Mouse (Mus musculus) heart, postnatal 36 days (tissue): ENCODE measurements around the gene Ndufs7. TPM values are rescaled to one million over a fixed set of nuclear protein-coding genes. Genes with fewer than 3 reads are reported as not detected.
"Not testable (repeated sequence)": the region's sequence is repeated elsewhere in the genome, so short reads cannot be mapped to it uniquely, and the experiment has no call there.

Source experiments
- DNase-seq, 2 experiments: peaks; one replicate each; pipeline ENCODE4 v3.0.0; 2021 to 2022
- intact Hi-C: fragments of 180-260 bp; cut with DNase I; formaldehyde crosslinking; loops from one replicate; pipeline ENCODE4 v1.15.1; 2025
- total RNA-seq, 2 experiments: library from RNA; stranded (reverse); gene quantifications; 2 replicates each; pipeline ENCODE4 v1.2.3; 2021

Gene Ndufs7
- 100 to 1,000 TPM; 962 to 997 TPM for total RNA-seq

DNA sequence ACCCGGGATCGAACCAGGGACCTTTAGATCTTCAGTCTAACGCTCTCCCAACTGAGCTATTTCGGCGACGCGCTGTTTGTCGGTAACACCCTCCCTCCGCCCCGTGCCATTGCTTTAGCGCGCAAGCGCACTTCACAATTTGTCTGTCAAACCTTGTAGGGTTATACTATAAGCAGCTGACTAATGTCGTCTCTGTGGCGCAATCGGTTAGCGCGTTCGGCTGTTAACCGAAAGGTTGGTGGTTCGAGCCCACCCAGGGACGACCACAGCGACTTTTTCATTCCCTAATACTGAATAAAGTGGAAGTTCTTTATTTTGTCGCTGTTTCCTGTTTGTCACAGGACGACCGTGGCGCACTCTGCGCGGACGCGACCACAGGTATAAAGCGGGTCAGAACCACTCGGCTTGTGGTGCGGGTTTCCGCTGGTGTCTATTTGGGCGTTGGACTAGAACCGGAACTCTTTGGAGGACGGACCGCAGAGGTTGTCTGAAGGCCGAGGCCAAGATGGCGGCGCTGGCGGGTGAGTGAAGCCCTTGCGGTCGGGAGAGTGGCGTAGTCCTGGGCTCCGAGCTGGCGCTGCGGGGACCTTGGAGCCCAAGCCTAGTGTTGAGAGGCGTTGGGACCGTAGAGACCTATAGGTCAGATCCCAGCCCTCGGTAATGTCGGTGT, at the start of gene Ndufs7:
Ndufs7 (plus strand) TSS at position 151 of the 670 bp plus-strand sequence.
- peak; percentile 94 to 99 for DNase-seq
- intact Hi-C loops = no loop called here

DNA sequence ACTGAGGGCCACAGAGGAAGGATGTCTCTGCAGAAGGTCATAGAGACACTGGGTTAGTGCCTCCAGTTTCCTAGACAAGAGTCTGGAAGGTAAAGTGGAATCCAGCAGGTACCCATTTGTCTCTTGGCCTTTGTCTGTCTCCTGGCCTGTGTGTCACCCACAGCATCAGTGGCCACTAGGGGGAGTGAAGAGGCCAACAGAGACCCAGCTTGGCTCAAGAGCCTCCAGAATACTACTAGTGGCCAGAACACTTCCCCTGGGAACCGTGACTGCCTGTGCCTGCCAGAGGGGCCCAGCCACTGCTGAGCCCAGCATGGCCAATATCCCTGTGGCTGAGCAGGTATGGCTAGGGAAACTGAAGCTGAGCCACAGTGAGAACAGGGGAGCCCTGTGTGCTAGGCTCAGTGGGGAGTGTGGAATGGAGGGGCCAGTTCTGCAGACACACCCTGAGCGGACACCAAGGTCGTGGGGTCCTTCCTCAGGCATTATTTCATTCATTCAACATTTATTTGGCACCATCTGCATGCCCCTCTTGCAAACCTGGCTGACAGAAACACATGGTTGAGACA, 49.4 kb upstream of the Ndufs7 start:
- intact Hi-C loops = loop anchor here (1.0 to 2.0 kb wide), 2 partner anchors 27 to 46 kb away; partner anchors contain the start of gene Mum1
- peak; percentile 76 to 80 for DNase-seq

DNA sequence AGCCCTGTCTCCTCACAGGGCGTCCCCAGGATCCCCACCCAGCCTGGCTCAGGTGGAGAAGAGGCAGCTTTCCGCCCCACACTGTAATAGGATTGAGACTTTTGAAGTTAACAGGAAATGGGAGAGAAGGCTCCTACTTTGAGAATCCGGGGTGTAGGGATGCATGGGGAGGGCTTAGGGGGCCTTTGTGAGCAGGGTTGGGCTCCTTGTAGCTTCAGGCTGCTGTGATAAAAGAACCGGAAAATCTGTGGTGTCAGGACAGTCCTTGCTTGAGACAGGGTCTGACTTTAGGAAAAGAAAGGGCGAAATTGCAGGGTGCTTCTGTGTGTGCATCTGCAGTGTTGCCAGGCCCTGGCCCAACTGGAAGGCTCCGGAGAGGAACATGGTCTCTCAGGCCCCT, 48.4 kb upstream of the Ndufs7 start:
- DNase-seq = no peak
- intact Hi-C loops = no loop called here

DNA sequence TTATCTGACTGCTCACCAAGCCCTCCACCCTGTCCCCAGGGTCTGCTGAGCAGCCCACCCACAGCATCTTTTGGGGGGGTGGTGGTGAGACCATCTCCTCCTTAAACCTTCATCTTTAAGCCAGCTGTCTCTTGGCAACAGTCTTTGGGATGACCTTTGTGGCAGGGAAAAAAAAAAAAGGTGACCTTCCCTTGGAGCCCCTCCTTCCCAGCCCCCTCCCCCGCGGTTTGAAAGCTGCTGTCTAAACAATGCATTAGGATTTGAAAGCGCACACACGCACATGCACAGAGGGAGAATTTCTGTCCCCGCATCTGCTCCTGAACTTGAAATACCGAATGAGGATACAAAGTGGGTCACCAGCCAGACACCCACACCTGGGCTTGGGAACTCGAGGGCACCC, 44.9 kb upstream of the Ndufs7 start:
- intact Hi-C loops = no loop called here
- DNase-seq = no peak

DNA sequence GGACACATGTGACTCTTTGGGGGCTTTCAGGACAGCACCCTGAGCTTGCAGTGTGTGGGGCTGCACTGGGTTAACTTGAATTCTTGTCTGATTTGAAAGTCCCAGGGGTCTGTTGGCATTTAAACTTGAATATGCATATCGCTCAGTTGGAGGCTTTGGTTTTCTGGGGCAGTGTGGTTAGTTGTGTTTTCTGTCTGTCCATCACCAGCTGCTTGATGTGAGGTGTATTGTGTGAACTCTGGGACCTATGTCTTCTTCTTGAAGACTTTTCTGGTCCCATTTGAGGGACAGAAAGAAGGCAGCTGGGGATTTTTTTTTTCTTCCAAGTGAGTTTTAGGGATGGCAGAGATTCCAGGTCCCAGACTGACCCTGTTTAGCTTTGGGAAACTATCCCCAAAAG, 41.7 kb upstream of the Ndufs7 start:
- intact Hi-C loops = no loop called here
- DNase-seq = no peak

DNA sequence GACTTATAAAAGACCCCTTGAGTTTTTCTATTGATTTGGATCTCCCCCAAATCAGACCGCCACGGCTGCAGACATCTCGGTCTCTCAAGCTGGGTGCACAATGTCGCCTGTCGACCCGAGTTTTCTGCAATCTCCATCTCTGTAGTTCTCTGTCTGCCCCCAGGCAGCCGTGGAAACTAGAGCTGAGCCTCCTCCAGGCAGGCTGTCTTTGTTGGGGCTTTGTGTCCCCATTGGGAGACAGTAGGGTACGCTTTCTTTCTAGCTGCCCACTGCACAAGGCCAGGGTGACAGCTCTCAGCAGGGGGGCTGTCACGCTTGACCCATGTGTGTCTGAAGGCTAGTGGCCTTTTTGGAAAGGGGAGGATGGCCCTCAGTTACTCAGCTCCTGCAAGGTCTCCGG, 41.2 kb upstream of the Ndufs7 start:
- DNase-seq = no peak
- intact Hi-C loops = no loop called here

DNA sequence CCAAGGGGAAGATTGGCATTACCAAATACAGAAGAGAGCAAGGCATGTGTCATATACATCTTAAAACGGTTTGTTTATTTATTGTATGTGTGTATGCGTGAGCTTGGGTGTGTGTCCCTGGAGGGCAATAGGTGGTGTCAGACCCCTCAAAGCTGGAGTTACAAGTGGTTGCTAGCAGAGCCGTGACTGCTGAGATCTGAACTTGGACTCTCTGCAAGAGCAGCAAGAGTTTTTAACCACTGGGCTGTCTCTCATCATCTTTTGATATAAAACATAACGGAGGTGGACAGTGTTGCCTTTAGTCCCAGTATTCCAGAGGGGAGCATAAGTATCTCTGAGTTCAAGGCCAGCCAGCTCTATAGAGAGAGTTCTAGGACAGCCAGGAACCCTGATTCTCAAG, 40.7 kb upstream of the Ndufs7 start:
- DNase-seq = no peak
- intact Hi-C loops = no loop called here

DNA sequence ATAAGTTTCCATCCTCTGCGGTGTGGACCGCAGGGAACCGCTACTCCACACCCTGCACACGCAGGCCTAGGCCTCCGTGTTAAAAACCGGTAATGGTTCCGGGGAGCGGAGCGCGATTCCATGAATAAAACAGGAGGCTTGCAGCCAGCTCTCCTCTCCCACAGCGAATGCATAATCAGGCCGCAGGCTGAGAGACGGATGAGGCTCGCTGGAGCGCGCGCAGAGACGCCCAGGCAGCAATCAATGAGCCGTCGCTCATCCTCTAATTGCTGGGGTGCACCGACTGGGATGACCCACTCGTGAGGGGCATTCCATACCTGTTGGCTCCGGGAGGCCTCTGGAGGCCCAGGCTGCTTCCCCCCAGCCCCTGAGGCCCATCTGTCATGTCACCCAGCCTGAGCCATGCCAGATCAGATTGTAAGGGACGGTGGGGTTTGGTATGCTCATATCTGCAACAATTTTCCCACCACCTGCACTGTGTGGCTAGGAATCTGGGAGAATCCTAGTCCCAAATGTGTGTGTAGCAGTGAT, 40.0 kb upstream of the Ndufs7 start:
- intact Hi-C loops = no loop called here
- no peak for DNase-seq

DNA sequence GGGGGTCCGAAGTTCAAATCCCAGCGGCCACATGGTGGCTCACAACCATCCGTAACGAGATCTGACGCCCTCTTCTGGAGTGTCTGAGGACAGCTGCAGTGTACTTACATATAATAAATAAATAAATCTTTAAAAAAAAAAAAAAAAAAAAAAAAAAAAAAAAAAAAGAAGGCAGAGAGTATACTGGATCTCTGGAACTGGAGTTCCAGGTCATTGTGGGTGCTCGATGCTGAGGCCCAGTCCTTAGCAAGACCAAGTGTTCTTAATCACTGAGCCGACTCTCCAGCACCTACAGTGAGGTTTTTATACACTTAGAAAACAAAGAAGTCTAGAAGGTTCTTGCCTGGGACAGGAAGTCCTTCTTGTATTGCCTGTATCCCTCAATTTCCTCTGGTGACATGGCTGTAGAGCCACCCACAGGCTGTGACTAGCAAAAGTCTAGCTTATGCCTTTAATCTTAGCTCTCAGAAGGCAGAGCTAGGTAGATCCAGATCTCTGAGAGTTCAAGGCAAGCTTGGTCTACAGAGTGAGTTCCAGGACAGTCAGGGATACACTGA, 37.3 kb upstream of the Ndufs7 start:
- intact Hi-C loops, DNase-seq: not testable (repeated sequence)

DNA sequence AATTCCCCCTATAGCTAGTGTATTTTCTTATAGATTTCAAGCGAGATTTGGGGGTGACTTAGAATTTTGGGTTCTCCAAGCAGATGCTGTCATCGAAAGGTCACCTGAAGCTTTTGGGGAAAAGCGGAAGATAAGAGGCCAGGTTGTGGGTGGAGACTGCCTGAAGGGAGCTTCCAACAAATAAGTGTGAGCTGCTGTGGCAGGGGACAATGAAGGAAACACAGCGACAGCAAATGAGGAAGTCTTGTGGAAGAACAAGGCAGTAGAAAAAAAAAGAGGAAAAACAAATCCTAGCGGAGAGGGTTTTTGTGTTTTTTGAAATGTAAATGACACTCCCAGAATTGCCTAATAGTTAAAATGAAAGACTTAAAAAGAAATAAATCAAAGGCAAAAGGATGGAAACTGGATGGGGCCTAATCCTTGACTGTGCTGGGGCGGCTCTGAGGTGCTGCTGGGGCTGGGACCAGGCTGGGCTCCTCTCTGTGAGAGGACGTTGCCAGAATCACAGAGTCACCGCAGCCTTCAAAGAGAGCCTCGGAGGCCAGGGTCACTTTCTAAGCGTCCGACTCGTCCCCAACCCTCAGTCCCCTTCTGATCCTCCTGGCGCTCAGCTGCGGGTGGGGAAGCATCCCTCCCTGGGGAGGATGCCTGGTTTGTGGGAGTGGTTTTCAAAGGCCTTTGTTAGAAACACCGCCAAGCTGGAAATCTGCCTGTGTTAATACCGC, 33.7 kb upstream of the Ndufs7 start:
- intact Hi-C loops = no loop called here
- DNase-seq = no peak

DNA sequence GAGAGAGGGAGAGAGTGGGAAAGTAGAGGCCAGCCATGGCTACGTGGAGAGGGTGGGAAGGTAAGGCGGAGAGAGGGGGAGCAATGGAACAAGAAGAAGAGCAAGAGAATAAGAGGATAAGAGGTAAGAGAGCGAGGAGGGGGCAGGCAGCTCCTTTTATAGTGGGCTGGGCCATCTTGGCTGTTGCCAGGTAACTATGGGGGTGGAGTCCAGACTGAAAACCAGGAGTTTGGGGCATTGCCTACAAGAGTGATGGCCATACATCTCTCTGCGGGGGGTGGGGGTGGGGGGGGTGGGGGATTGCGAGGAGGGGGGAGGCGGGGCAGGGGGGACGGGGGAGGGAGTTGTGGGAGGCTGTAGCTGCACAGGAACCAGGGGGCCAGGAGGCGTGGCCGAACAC, 28.2 kb upstream of the Ndufs7 start:
- intact Hi-C loops = no loop called here
- DNase-seq = no peak

DNA sequence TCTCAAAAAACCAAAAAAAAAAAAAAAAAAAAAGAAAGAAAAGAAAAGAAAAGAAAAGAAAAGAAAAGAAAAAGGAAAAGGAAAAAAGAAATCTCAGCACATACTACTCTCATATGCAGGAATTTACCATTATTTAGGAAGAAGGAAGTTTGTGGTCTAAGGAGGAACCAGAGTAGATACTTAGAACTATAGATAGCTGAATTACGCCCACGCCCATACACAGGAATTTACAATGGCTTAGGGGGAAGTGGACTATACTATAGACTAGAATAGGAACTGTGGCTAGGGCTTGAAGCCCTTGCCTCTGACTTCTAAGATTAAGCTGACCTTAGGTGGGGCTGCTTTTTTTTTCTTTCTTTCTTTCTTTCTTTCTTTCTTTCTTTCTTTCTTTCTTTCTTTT, 25.8 kb upstream of the Ndufs7 start:
- DNase-seq, intact Hi-C loops: not testable (repeated sequence)

DNA sequence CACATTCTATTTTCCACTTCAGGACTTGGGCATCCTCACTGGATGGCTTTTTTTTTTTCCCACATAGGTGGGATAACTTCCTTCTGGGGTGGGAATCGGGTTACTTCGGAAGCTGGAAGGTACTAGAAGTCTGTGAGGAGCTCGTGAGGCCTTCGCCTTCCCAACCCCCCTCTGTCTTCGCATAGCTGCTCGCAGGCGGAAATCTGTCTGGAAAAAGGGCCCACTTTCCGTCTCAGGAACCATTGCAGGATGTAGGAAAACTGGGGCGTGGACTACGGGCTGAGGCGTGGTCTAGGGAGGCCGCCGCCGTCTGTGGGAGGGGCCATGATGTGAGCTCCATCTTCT, 22.9 kb upstream of the Ndufs7 start:
- intact Hi-C loops = loop anchor here (2.0 kb wide), 1 partner anchor 27 kb away; no protein-coding TSS in a partner anchor
- DNase-seq = no peak

DNA sequence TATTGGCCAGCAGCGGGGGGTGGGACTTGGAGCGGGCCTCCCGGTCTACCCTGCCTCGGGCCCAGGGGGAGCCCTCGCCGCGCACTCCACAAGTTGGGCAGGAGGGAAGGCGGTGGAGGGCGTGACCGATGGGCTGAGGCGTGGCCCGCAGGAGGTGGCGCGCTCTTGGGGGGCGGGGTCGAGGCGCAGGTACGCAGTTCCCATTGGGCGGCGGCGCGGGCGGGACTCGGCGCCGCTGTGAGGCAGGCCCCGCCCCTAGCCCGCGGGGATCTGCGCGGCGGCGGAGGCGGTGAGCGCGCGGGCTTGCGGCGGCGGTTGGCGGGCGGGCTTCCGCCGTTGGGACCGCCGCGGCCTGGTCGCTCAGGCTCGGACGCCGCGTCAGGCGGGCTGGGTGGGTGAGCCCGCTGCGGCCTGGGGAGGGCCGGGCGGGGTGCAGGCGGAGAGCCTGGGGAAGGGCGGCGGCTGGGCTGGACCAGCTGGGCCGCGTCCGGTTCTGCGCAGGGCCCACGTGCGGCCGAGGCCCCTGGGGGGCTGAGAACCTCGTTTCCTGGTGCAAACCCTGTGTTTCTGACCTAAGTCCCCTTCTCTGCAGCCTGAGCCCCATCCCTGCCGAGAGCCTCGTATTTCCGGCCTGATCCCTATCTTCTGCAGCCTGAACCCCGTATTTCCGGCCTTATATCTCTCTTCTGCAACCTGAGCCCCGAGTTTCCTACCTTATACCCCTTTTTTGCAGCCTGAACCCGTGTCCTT, 22.3 kb upstream of the Ndufs7 start, which contains the start of gene Mum1:
Mum1 (plus strand) TSS at position 19 of the 750 bp plus-strand sequence.
- intact Hi-C loops = loop anchor here (2.0 kb wide), 1 partner anchor 28 kb away; no protein-coding TSS in a partner anchor
- DNase-seq = peak; percentile 98

DNA sequence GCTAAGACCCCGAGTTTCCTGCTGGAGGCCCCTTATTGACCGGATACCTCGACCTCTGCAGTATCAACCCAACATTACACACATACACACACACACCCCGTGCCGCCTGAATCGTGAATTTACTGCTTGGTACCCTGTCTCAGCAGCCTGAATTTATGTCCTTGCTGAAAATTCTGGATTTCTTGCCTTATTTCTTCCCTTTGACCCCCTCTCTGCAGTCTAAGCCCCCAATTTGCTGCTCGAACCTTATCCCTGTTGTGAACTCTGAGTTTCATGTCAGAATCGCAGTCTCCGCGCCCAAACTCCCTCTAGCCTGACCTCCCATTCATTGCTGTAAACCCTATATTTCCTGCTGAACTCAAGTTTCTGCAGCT, 21.8 kb upstream of the Ndufs7 start:
- DNase-seq = no peak
- intact Hi-C loops = loop anchor here (2.0 kb wide), 1 partner anchor 28 kb away; no protein-coding TSS in a partner anchor

DNA sequence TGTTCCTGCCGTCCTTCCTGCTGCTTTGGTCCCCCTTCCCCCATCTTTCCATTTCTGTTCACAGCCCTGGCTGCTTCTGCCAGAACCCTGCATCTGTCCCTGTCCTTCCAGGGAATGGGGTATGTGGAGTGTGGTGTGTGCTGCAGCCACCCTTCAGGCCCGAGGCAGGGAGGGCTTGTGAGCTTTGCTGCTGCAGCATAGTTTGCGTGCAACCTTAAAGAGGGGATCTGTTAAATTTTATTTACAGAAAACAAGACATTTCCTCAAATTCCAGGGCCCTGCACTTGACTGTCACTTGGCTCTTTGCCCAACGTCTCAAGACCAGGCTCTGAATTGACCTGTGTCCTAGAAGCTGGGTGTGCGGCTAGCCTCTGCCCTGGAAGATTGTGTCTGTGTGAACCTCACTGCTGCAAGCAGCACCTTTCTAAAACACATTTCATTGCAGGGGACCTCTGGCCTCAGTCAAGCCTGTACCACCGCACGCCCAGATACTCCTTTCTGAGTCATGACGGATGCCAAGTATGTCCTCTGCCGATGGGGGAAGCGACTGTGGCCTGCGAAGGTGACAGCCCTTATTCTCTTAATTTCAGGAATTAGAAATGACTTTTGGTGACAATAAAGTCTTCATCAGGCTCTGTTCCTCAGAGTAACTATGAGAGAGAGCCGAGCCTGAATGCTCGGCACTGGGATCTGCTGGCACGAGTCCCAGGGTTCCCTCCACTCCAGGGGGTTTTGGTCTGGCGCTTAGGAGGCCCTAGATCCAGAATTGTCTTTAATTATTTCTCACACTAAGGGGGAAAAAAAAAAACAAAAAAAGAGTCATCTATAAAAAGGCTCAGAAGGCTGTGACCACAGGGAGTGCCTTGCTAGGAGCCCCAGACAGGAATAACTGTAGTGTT, 20.8 kb upstream of the Ndufs7 start:
- DNase-seq = no peak
- intact Hi-C loops = loop anchor here (2.0 kb wide), 1 partner anchor 29 kb away; no protein-coding TSS in a partner anchor

DNA sequence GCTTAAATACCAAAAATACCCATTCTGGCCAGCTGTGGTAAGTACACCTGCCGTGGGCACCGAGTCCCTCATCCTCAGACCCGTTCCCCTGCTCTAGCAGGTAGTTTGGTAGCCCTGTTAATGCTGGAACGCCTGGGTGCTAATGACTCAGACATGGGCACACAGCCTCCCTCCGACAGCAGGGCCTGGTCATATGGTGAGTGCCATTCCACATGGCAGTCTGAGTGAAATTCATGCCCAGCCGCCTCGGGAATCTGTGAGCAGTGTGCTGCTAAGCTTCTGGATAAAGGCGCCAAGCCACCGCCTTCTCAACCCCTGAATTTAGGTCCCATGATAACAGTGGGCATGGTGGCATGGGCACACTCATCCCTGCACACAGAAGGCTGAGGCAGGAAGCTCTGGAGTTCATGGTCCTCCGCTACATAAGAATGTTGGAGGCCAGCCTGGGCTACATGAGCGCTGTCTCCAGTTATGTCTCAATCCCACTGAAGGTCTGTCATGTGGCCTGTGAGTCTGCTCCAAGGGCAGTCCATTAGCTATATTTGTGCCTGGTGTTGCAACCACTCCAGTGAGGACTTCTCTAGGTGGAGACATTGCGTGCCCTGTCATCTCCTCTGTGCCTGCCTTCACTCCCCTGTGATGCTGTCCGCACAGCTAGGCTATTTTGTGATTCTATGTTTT, 12.6 kb upstream of the Ndufs7 start:
- intact Hi-C loops = no loop called here
- no peak for DNase-seq

DNA sequence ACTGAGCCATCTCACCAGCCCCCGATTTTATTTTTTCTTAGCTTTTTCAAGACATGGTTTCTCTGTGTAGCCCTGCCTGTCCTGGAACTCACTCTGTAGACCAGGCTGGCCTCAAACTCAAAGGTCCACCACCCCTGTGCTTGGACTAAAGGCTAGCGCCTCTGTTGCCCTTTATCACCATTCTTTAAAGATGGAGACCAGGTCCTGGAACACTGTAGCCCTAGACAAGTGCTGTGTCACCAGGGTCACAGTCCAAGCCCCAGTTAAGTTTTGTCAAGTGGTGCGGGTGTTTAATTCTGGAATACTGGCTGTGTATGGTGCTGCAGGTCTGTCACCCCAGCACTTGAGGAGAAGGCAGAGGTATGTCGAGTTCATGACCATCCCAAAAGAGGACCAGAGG, 11.9 kb upstream of the Ndufs7 start:
- no peak for DNase-seq
- intact Hi-C loops = no loop called here

DNA sequence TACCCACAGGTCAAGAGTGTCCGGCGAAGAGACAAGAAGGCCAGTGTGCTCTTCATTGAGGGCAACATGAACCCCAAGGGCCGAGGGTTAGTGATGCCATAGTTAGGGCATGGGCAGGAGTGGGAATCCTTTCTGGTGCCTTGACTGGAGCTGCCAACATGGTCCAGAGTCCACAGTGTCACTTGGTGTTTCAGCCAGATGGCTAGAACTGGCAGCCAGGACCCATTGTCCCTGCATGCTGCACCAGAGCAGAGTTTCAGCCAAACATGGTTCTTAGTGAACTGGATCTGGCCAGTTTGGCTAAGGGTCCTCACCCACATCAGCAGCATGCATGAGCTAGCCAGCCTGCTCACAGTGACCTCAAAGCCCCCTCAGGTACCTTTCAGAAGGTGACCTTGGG, 10.6 kb upstream of the Ndufs7 start:
- no peak for DNase-seq
- intact Hi-C loops = no loop called here
